Mouse (Mus musculus): ENCODE measurements around the gene March4. TPM values are rescaled to one million over a fixed set of nuclear protein-coding genes. Genes with fewer than 3 reads are reported as not detected.

March4 gene
- polyA plus RNA-seq, 1 experiment from 2014 or later = 0.15 TPM

GRCm38 (mm10) chr1:72575121-72575520 is 38.4 kb upstream of the March4 start:
- WGBS = 61% methylated on average over 4 of the region's 4 CpGs
- Histone ChIP-seq H3K9me3 (ENCODE audit: control insufficient read depth, low read length) (no peaks in the 10 kb centered on the region), H3K4me3 (ENCODE audit: low read depth, low read length) (no peak overlapping the region), H3K4me2 (ENCODE audit: low read depth, low read length, severe bottlenecking) (no peak overlapping the region), H3K9ac (ENCODE audit: low read length) (no peak overlapping the region), H3K4me1 (replicated peaks; ENCODE audit: control insufficient read depth, insufficient read depth, low read length) (peaks cover 10% of the 10 kb centered on the region), H3K27me3 (ENCODE audit: control insufficient read depth, insufficient read depth, low read length) (no peaks in the 10 kb centered on the region), H3K36me3 (ENCODE audit: control insufficient read depth, insufficient read depth, low read length) (no peaks in the 10 kb centered on the region), H3K27ac (ENCODE audit: low read depth, low read length) (no peak overlapping the region)
- no peak for ATAC-seq (replicated peaks; ENCODE audit: low FRiP score)
- DNase-seq (ENCODE audit: low spot score) = no peak

GRCm38 (mm10) chr1:72574608-72575007 is 37.9 kb upstream of the March4 start:
- 59% methylated on average over 7 of the region's 7 CpGs for WGBS
- DNase-seq (ENCODE audit: low spot score) = no peak

GRCm38 (mm10) chr1:72574047-72574446 is 37.3 kb upstream of the March4 start:
- H3K4me3 ChIP-seq (ENCODE audit: low read depth, low read length) = no peak overlapping the region
- no peaks in the 10 kb centered on the region for H3K36me3 ChIP-seq (ENCODE audit: control insufficient read depth, insufficient read depth, low read length)
- no peak overlapping the region for H3K4me2 ChIP-seq (ENCODE audit: low read depth, low read length, severe bottlenecking)
- peaks cover 10% of the 10 kb centered on the region for H3K4me1 ChIP-seq (replicated peaks; ENCODE audit: control insufficient read depth, insufficient read depth, low read length)
- no peak overlapping the region for H3K9ac ChIP-seq (ENCODE audit: low read length)
- no peak for ATAC-seq (replicated peaks; ENCODE audit: low FRiP score)
- WGBS = 83% methylated on average over 7 of the region's 7 CpGs
- H3K9me3 ChIP-seq (ENCODE audit: control insufficient read depth, low read length) = no peaks in the 10 kb centered on the region
- no peak for DNase-seq (ENCODE audit: low spot score)
- H3K27me3 ChIP-seq (ENCODE audit: control insufficient read depth, insufficient read depth, low read length) = no peaks in the 10 kb centered on the region
- H3K27ac ChIP-seq (ENCODE audit: low read depth, low read length) = no peak overlapping the region

More at GRCm38 (mm10) chr1:72574608-72575007, 37.9 kb upstream of the March4 start:
- Histone ChIP-seq H3K27me3 (ENCODE audit: control insufficient read depth, insufficient read depth, low read length) (no peaks in the 10 kb centered on the region), H3K4me2 (ENCODE audit: low read depth, low read length, severe bottlenecking) (no peak overlapping the region), H3K4me1 (replicated peaks; ENCODE audit: control insufficient read depth, insufficient read depth, low read length) (peaks cover 10% of the 10 kb centered on the region), H3K27ac (ENCODE audit: low read depth, low read length) (no peak overlapping the region), H3K9me3 (ENCODE audit: control insufficient read depth, low read length) (no peaks in the 10 kb centered on the region), H3K9ac (ENCODE audit: low read length) (no peak overlapping the region), H3K4me3 (ENCODE audit: low read depth, low read length) (no peak overlapping the region), H3K36me3 (ENCODE audit: control insufficient read depth, insufficient read depth, low read length) (no peaks in the 10 kb centered on the region)
- ATAC-seq (replicated peaks; ENCODE audit: low FRiP score) = no peak

GRCm38 (mm10) chr1:72568725-72569124 is 32.0 kb upstream of the March4 start:
- ATAC-seq (replicated peaks; ENCODE audit: low FRiP score) (no peak), DNase-seq (ENCODE audit: low spot score) (no peak)
- Histone ChIP-seq H3K9ac (ENCODE audit: low read length) (no peak overlapping the region), H3K4me2 (ENCODE audit: low read depth, low read length, severe bottlenecking) (no peak overlapping the region), H3K36me3 (ENCODE audit: control insufficient read depth, insufficient read depth, low read length) (no peaks in the 10 kb centered on the region), H3K27me3 (ENCODE audit: control insufficient read depth, insufficient read depth, low read length) (no peaks in the 10 kb centered on the region), H3K27ac (ENCODE audit: low read depth, low read length) (no peak overlapping the region), H3K4me3 (ENCODE audit: low read depth, low read length) (no peak overlapping the region), H3K4me1 (replicated peaks; ENCODE audit: control insufficient read depth, insufficient read depth, low read length) (no peaks in the 10 kb centered on the region), H3K9me3 (ENCODE audit: control insufficient read depth, low read length) (no peaks in the 10 kb centered on the region)
- 92% methylated on average over 8 of the region's 8 CpGs for WGBS

GRCm38 (mm10) chr1:72567056-72567455 is 30.3 kb upstream of the March4 start:
- Histone ChIP-seq H3K9me3 (ENCODE audit: control insufficient read depth, low read length) (no peaks in the 10 kb centered on the region), H3K36me3 (ENCODE audit: control insufficient read depth, insufficient read depth, low read length) (no peaks in the 10 kb centered on the region), H3K4me2 (ENCODE audit: low read depth, low read length, severe bottlenecking) (no peak overlapping the region), H3K4me3 (ENCODE audit: low read depth, low read length) (no peak overlapping the region), H3K4me1 (replicated peaks; ENCODE audit: control insufficient read depth, insufficient read depth, low read length) (no peaks in the 10 kb centered on the region), H3K27me3 (ENCODE audit: control insufficient read depth, insufficient read depth, low read length) (no peaks in the 10 kb centered on the region), H3K27ac (ENCODE audit: low read depth, low read length) (no peak overlapping the region), H3K9ac (ENCODE audit: low read length) (no peak overlapping the region)
- WGBS = 30% methylated on average over 9 of the region's 9 CpGs
- DNase-seq (ENCODE audit: low spot score) (no peak), ATAC-seq (replicated peaks; ENCODE audit: low FRiP score) (no peak)

GRCm38 (mm10) chr1:72564334-72564962 is 27.7 kb upstream of the March4 start:
- no peaks in the 10 kb centered on the region for H3K36me3 ChIP-seq (ENCODE audit: control insufficient read depth, insufficient read depth, low read length)
- H3K9me3 ChIP-seq (ENCODE audit: control insufficient read depth, low read length) = no peaks in the 10 kb centered on the region
- no peak overlapping the region for H3K9ac ChIP-seq (ENCODE audit: low read length)
- H3K4me3 ChIP-seq (ENCODE audit: low read depth, low read length) = no peak overlapping the region
- no peaks in the 10 kb centered on the region for H3K27me3 ChIP-seq (ENCODE audit: control insufficient read depth, insufficient read depth, low read length)
- no peak overlapping the region for H3K27ac ChIP-seq (ENCODE audit: low read depth, low read length)
- ATAC-seq (replicated peaks; ENCODE audit: low FRiP score) (no peak), DNase-seq (ENCODE audit: low spot score) (no peak)
- H3K4me1 ChIP-seq (replicated peaks; ENCODE audit: control insufficient read depth, insufficient read depth, low read length) = no peaks in the 10 kb centered on the region
- H3K4me2 ChIP-seq (ENCODE audit: low read depth, low read length, severe bottlenecking) = no peak overlapping the region
- 86% methylated on average over 6 of the region's 6 CpGs for whole genome bisulfite sequencing

GRCm38 (mm10) chr1:72558625-72559024 is 21.9 kb upstream of the March4 start:
- no peaks in the 10 kb centered on the region for H3K27me3 ChIP-seq (ENCODE audit: control insufficient read depth, insufficient read depth, low read length)
- no peak overlapping the region for H3K4me2 ChIP-seq (ENCODE audit: low read depth, low read length, severe bottlenecking)
- H3K36me3 ChIP-seq (ENCODE audit: control insufficient read depth, insufficient read depth, low read length) = no peaks in the 10 kb centered on the region
- no peak overlapping the region for H3K9ac ChIP-seq (ENCODE audit: low read length)
- ATAC-seq (replicated peaks; ENCODE audit: low FRiP score) (no peak), DNase-seq (ENCODE audit: low spot score) (no peak)
- H3K4me3 ChIP-seq (ENCODE audit: low read depth, low read length) = no peak overlapping the region
- H3K27ac ChIP-seq (ENCODE audit: low read depth, low read length) = no peak overlapping the region
- WGBS = 59% methylated on average over 2 of the region's 2 CpGs
- H3K4me1 ChIP-seq (replicated peaks; ENCODE audit: control insufficient read depth, insufficient read depth, low read length) = no peaks in the 10 kb centered on the region
- no peaks in the 10 kb centered on the region for H3K9me3 ChIP-seq (ENCODE audit: control insufficient read depth, low read length)

GRCm38 (mm10) chr1:72556471-72556870 is 19.7 kb upstream of the March4 start:
- H3K27me3 ChIP-seq (ENCODE audit: control insufficient read depth, insufficient read depth, low read length) = no peaks in the 10 kb centered on the region
- H3K9ac ChIP-seq (ENCODE audit: low read length) = no peak overlapping the region
- H3K4me2 ChIP-seq (ENCODE audit: low read depth, low read length, severe bottlenecking) = no peak overlapping the region
- ATAC-seq (replicated peaks; ENCODE audit: low FRiP score) = no peak
- no peaks in the 10 kb centered on the region for H3K36me3 ChIP-seq (ENCODE audit: control insufficient read depth, insufficient read depth, low read length)
- no peaks in the 10 kb centered on the region for H3K4me1 ChIP-seq (replicated peaks; ENCODE audit: control insufficient read depth, insufficient read depth, low read length)
- no peak for DNase-seq (ENCODE audit: low spot score)
- WGBS = 85% methylated on average over 3 of the region's 3 CpGs
- H3K9me3 ChIP-seq (ENCODE audit: control insufficient read depth, low read length) = no peaks in the 10 kb centered on the region
- H3K27ac ChIP-seq (ENCODE audit: low read depth, low read length) = no peak overlapping the region
- H3K4me3 ChIP-seq (ENCODE audit: low read depth, low read length) = no peak overlapping the region

GRCm38 (mm10) chr1:72550317-72550716 is 13.6 kb upstream of the March4 start:
- Histone ChIP-seq H3K36me3 (ENCODE audit: control insufficient read depth, insufficient read depth, low read length) (no peaks in the 10 kb centered on the region), H3K4me1 (replicated peaks; ENCODE audit: control insufficient read depth, insufficient read depth, low read length) (no peaks in the 10 kb centered on the region), H3K9ac (ENCODE audit: low read length) (no peak overlapping the region), H3K9me3 (ENCODE audit: control insufficient read depth, low read length) (no peaks in the 10 kb centered on the region), H3K27me3 (ENCODE audit: control insufficient read depth, insufficient read depth, low read length) (no peaks in the 10 kb centered on the region), H3K4me2 (ENCODE audit: low read depth, low read length, severe bottlenecking) (no peak overlapping the region), H3K4me3 (ENCODE audit: low read depth, low read length) (no peak overlapping the region), H3K27ac (ENCODE audit: low read depth, low read length) (no peak overlapping the region)
- WGBS = 81% methylated on average over 2 of the region's 2 CpGs
- no peak for ATAC-seq (replicated peaks; ENCODE audit: low FRiP score)
- no peak for DNase-seq (ENCODE audit: low spot score)
